Mouse (Mus musculus): ENCODE measurements at regions not wholly inside any gene's neighbourhood (a gene's known extent, or its start where the extent isn't known, plus 50 kb on each side); places are given as distances from the start of the nearest gene placed in this dataset.

- H3K27me3 ChIP-seq (ENCODE audit: insufficient read depth, low read length) = no peaks in the 10 kb centered on the region
- H3K4me1 ChIP-seq (replicated peaks; ENCODE audit: insufficient read depth, low read length) = no peaks in the 10 kb centered on the region
- no peak overlapping the region for H3K27ac ChIP-seq
- TF ChIP-seq CTCF (IDR thresholded peaks at IDR 0.05; ENCODE audit: low read depth) = no peak
- 77% methylated on average over 12 of the region's 12 CpGs for WGBS
- H3K4me3 ChIP-seq (replicated peaks; ENCODE audit: low read depth, low read length) = no peak overlapping the region
- DNase-seq (ENCODE audit: low spot score) (no peak), ATAC-seq (replicated peaks; ENCODE audit: low FRiP score, low read depth) (no peak)
- H3K4me2 ChIP-seq (ENCODE audit: low read length) = no peak overlapping the region
- no peaks in the 10 kb centered on the region for H3K9me3 ChIP-seq (replicated peaks; ENCODE audit: low read length)
- no peak overlapping the region for H3K9ac ChIP-seq (ENCODE audit: low read depth, low read length)
- no peaks in the 10 kb centered on the region for H3K36me3 ChIP-seq (ENCODE audit: insufficient read depth, low read length)
Observed at GRCm38 (mm10) chr6:52473042-52473589, 159.8 kb downstream of the Evx1 start.

- ATAC-seq (replicated peaks; ENCODE audit: low FRiP score, low read depth) = no peak
- 43% methylated on average over 11 of the region's 11 CpGs for WGBS
- Histone ChIP-seq H3K9ac (ENCODE audit: low read depth, low read length) (no peak overlapping the region), H3K27ac (no peak overlapping the region), H3K36me3 (ENCODE audit: insufficient read depth, low read length) (no peaks in the 10 kb centered on the region), H3K4me3 (replicated peaks; ENCODE audit: low read depth, low read length) (no peak overlapping the region), H3K27me3 (ENCODE audit: insufficient read depth, low read length) (no peaks in the 10 kb centered on the region), H3K9me3 (replicated peaks; ENCODE audit: low read length) (no peaks in the 10 kb centered on the region), H3K4me2 (ENCODE audit: low read length) (no peak overlapping the region), H3K4me1 (replicated peaks; ENCODE audit: insufficient read depth, low read length) (peaks cover 5% of the 10 kb centered on the region)
- no peak for TF ChIP-seq CTCF (IDR thresholded peaks at IDR 0.05; ENCODE audit: low read depth)
- no peak for DNase-seq (ENCODE audit: low spot score)
Observed at GRCm38 (mm10) chr6:52473924-52474323, 160.6 kb downstream of the Evx1 start.

- Histone ChIP-seq H3K27me3 (ENCODE audit: insufficient read depth, low read length) (no peaks in the 10 kb centered on the region), H3K9me3 (replicated peaks; ENCODE audit: low read length) (no peaks in the 10 kb centered on the region), H3K36me3 (ENCODE audit: insufficient read depth, low read length) (no peaks in the 10 kb centered on the region), H3K4me2 (ENCODE audit: low read length) (no peak overlapping the region), H3K4me3 (replicated peaks; ENCODE audit: low read depth, low read length) (no peak overlapping the region), H3K9ac (ENCODE audit: low read depth, low read length) (no peak overlapping the region), H3K4me1 (replicated peaks; ENCODE audit: insufficient read depth, low read length) (peaks cover 11% of the 10 kb centered on the region), H3K27ac (no peak overlapping the region)
- ATAC-seq (replicated peaks; ENCODE audit: low FRiP score, low read depth) (no peak), DNase-seq (ENCODE audit: low spot score) (no peak)
- TF ChIP-seq CTCF (IDR thresholded peaks at IDR 0.05; ENCODE audit: low read depth) = no peak
- 85% methylated on average over 8 of the region's 8 CpGs for WGBS
Observed at GRCm38 (mm10) chr6:52475676-52476075, 162.4 kb downstream of the Evx1 start.

- no peak overlapping the region for H3K9ac ChIP-seq (ENCODE audit: low read depth, low read length)
- H3K4me3 ChIP-seq (replicated peaks; ENCODE audit: low read depth, low read length) = no peak overlapping the region
- no peak for TF ChIP-seq CTCF (IDR thresholded peaks at IDR 0.05; ENCODE audit: low read depth)
- H3K27ac ChIP-seq = no peak overlapping the region
- no peaks in the 10 kb centered on the region for H3K9me3 ChIP-seq (replicated peaks; ENCODE audit: low read length)
- no peak for DNase-seq (ENCODE audit: low spot score)
- ATAC-seq (replicated peaks; ENCODE audit: low FRiP score, low read depth) = no peak
- 56% methylated on average over 7 of the region's 7 CpGs for WGBS
- no peaks in the 10 kb centered on the region for H3K36me3 ChIP-seq (ENCODE audit: insufficient read depth, low read length)
- H3K4me1 ChIP-seq (replicated peaks; ENCODE audit: insufficient read depth, low read length) = peaks cover 11% of the 10 kb centered on the region
- no peaks in the 10 kb centered on the region for H3K27me3 ChIP-seq (ENCODE audit: insufficient read depth, low read length)
- no peak overlapping the region for H3K4me2 ChIP-seq (ENCODE audit: low read length)
Observed at GRCm38 (mm10) chr6:52476907-52477306, 163.3 kb downstream of the Hibadh start.

GRCm38 (mm10) chr6:52477380-52477779, 162.8 kb downstream of the Hibadh start:
- Histone ChIP-seq H3K4me2 (ENCODE audit: low read length) (no peak overlapping the region), H3K4me3 (replicated peaks; ENCODE audit: low read depth, low read length) (no peak overlapping the region), H3K36me3 (ENCODE audit: insufficient read depth, low read length) (no peaks in the 10 kb centered on the region), H3K4me1 (replicated peaks; ENCODE audit: insufficient read depth, low read length) (peaks cover 11% of the 10 kb centered on the region), H3K9ac (ENCODE audit: low read depth, low read length) (no peak overlapping the region), H3K27ac (no peak overlapping the region), H3K27me3 (ENCODE audit: insufficient read depth, low read length) (no peaks in the 10 kb centered on the region), H3K9me3 (replicated peaks; ENCODE audit: low read length) (no peaks in the 10 kb centered on the region)
- no peak for TF ChIP-seq CTCF (IDR thresholded peaks at IDR 0.05; ENCODE audit: low read depth)
- ATAC-seq (replicated peaks; ENCODE audit: low FRiP score, low read depth) (no peak), DNase-seq (ENCODE audit: low spot score) (no peak)
- 74% methylated on average over 7 of the region's 7 CpGs for WGBS

GRCm38 (mm10) chr6:52478624-52479023, 161.6 kb downstream of the Hibadh start:
- H3K9ac ChIP-seq (ENCODE audit: low read depth, low read length) = no peak overlapping the region
- DNase-seq (ENCODE audit: low spot score) = no peak
- no peak overlapping the region for H3K4me2 ChIP-seq (ENCODE audit: low read length)
- H3K4me3 ChIP-seq (replicated peaks; ENCODE audit: low read depth, low read length) = no peak overlapping the region
- 0 out of 2 replicates have a peak overlapping the region, but pooled peaks have one; percentile 19 for H3K27ac ChIP-seq
- TF ChIP-seq CTCF (IDR thresholded peaks at IDR 0.05; ENCODE audit: low read depth) = no peak
- H3K36me3 ChIP-seq (ENCODE audit: insufficient read depth, low read length) = no peaks in the 10 kb centered on the region
- no peaks in the 10 kb centered on the region for H3K9me3 ChIP-seq (replicated peaks; ENCODE audit: low read length)
- no peak for ATAC-seq (replicated peaks; ENCODE audit: low FRiP score, low read depth)
- no peaks in the 10 kb centered on the region for H3K27me3 ChIP-seq (ENCODE audit: insufficient read depth, low read length)
- peaks cover 11% of the 10 kb centered on the region for H3K4me1 ChIP-seq (replicated peaks; ENCODE audit: insufficient read depth, low read length)
- 91% methylated on average over 2 of the region's 2 CpGs for WGBS

GRCm38 (mm10) chr6:52479200-52479599, 161.0 kb downstream of the Hibadh start:
- no peak for TF ChIP-seq CTCF (IDR thresholded peaks at IDR 0.05; ENCODE audit: low read depth)
- Histone ChIP-seq H3K36me3 (ENCODE audit: insufficient read depth, low read length) (no peaks in the 10 kb centered on the region), H3K9me3 (replicated peaks; ENCODE audit: low read length) (no peaks in the 10 kb centered on the region), H3K4me1 (replicated peaks; ENCODE audit: insufficient read depth, low read length) (peaks cover 11% of the 10 kb centered on the region), H3K4me3 (replicated peaks; ENCODE audit: low read depth, low read length) (no peak overlapping the region), H3K27me3 (ENCODE audit: insufficient read depth, low read length) (no peaks in the 10 kb centered on the region), H3K27ac (peak overlapping the region; percentile 19; the same call in 1 of the 2 replicates), H3K4me2 (ENCODE audit: low read length) (peak overlapping the region; percentile 15; the same call in 1 of the 2 replicates), H3K9ac (ENCODE audit: low read depth, low read length) (no peak overlapping the region)
- WGBS = 14% methylated on average over 12 of the region's 12 CpGs
- ATAC-seq (replicated peaks; ENCODE audit: low FRiP score, low read depth) (peak; percentile 54; the same call in 1 of the 2 replicates), DNase-seq (ENCODE audit: low spot score) (peak; percentile 95)

Data from kidney, postnatal 0 days (tissue).